Mouse (Mus musculus): ENCODE measurements around the gene Mlst8.

- TF ChIP-seq TAL1 (IDR thresholded peaks at IDR 0.05; ENCODE audit: low read length) (no peak), GATA1 (IDR thresholded peaks at IDR 0.05; ENCODE audit: low read length) (no peak)
Observed at GRCm38 (mm10) chr17:24441148-24441547, 37.7 kb downstream of the Mlst8 start.

Measured in erythroblast, embryonic 14.5 days (primary cell).